Mouse (Mus musculus): Measurements from ENCODE around the gene Ctnnd1. TPM values are rescaled to one million over a fixed set of nuclear protein-coding genes. Genes with fewer than 3 reads are reported as not detected.
A peak's percentile ranks its signal among the peaks of the same experiment; 100 is the strongest.

Gene Ctnnd1
- polyA plus RNA-seq, 1 experiment from 2014 or later, result 38.2 TPM

DNA sequence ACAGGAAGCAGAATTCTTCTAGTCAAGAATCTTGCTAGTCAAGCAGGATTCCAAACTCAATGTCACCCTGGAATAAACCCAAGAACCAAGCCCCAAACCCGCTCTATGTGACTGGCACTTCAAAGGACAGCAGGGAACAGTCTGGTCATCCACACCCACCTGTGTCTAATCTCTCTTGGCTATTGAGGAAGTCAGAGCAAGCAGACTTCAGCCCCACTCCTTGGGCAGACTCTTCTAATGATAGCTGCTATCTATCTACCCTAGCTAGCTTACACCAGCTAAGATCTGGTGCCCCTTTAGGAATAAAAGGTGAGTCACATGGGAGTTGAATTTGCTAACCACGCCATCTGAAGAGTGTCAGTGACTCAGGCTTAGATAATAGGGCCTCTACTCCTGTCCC lies 31.7 kb downstream of the Ctnnd1 start:
- H3K27ac ChIP-seq (ENCODE audit: low read length), result peak overlapping the region; percentile 64
- no peak for DNase-seq (ENCODE audit: low spot score)
- TF ChIP-seq CTCF (IDR thresholded peaks at IDR 0.05) (no peak), EP300 (IDR thresholded peaks at IDR 0.05) (peak; percentile 26; the same call in 1 of the 2 replicates)
- WGBS, result 26% methylated on average over 2 of the region's 2 CpGs
- H3K4me2 ChIP-seq (replicated peaks; ENCODE audit: low read depth, low read length), result no peak overlapping the region
- peaks cover 19% of the 10 kb centered on the region for H3K4me1 ChIP-seq (ENCODE audit: insufficient read depth, low read depth, low read length)
- H3K9ac ChIP-seq (replicated peaks; ENCODE audit: low read depth), result 0 out of 2 replicates have a peak overlapping the region, but pooled peaks have one; percentile 4
- no peaks in the 10 kb centered on the region for H3K9me3 ChIP-seq (ENCODE audit: low read length)
- 0 out of 2 replicates have a peak, but pooled peaks have one; percentile 13 for ATAC-seq
- no peaks in the 10 kb centered on the region for H3K27me3 ChIP-seq (replicated peaks; ENCODE audit: insufficient read depth, low read length)
- H3K36me3 ChIP-seq (ENCODE audit: insufficient read depth, low read length), result peaks cover 40% of the 10 kb centered on the region
- H3K4me3 ChIP-seq (ENCODE audit: low read depth, low read length), result no peak overlapping the region

DNA sequence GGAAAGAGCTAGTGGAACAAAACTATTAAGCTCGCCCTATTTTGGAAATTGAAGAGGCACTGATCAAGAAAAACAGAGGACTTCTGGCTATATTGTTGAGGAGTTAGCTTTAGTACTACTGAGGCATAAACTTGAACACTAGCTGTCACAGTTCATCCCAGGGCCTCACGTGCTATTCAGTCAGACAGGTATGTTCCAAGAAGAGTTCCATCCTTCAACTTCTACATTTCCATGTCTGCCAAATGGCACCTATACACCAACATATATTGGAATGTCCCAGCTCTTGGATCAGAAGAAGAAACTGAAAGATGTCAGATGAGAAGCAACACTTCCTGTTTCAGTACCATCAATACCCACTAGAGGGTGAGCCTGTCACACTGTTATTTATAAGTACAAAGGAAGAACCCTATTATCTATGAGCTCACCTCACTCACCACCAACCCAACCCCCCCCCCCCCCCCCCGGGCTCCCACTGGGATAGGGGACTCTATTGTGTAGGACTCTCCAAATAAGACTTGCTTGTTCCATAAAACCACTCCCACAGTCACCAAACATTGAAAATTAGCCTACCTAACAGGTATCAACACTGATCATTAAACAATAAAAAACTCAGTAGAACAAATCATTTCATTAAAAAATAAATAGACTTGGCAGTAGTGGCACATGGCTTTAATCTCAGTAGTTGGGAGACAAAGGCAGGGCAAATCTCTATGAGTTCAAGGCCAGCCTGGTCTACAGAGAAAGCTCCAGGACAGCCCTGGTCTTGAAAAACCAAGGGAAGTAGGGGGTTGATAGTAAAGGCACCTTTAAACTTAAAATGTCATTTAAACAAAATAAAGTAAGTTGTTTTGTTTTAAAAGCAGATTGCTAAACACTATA lies 32.7 kb downstream of the Ctnnd1 start:
- TF ChIP-seq CTCF (IDR thresholded peaks at IDR 0.05) (peak; percentile 84), EP300 (IDR thresholded peaks at IDR 0.05) (no peak)
- peak; percentile 80 for DNase-seq (ENCODE audit: low spot score)
- 66% methylated on average over 3 of the region's 3 CpGs for WGBS
- H3K27me3 ChIP-seq (replicated peaks; ENCODE audit: insufficient read depth, low read length), result no peaks in the 10 kb centered on the region
- ATAC-seq, result peak; percentile 65
- H3K4me1 ChIP-seq (ENCODE audit: insufficient read depth, low read depth, low read length), result peaks cover 11% of the 10 kb centered on the region; the same call in 1 of the 2 replicates
- H3K9me3 ChIP-seq (ENCODE audit: low read length), result no peaks in the 10 kb centered on the region
- no peak overlapping the region for H3K9ac ChIP-seq (replicated peaks; ENCODE audit: low read depth)
- H3K36me3 ChIP-seq (ENCODE audit: insufficient read depth, low read length), result peaks cover 49% of the 10 kb centered on the region
- H3K4me2 ChIP-seq (replicated peaks; ENCODE audit: low read depth, low read length), result no peak overlapping the region
- H3K4me3 ChIP-seq (ENCODE audit: low read depth, low read length), result no peak overlapping the region
- peak overlapping the region; percentile 64; the same call in 1 of the 2 replicates for H3K27ac ChIP-seq (ENCODE audit: low read length)

DNA sequence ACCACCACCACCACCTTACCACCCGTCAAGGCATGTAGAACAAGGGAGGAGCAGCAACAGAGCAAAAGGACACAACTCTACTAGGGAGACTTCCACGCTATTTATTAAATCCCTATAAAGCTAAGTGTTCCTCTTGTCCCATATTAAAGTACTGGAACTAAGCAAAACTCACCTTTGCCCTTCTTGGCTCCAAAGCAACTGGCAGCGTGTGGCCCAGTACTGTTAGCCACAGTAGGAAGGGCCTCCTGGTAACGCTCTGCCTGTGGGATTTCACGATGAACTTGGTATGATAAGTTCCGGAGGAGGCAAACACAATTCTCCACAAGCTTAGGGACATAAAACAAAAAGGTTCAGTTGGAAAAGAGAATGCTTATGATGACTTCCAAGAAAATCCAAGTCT lies 37.8 kb downstream of the Ctnnd1 start:
- TF ChIP-seq EP300 (IDR thresholded peaks at IDR 0.05) (no peak), CTCF (IDR thresholded peaks at IDR 0.05) (no peak)

DNA sequence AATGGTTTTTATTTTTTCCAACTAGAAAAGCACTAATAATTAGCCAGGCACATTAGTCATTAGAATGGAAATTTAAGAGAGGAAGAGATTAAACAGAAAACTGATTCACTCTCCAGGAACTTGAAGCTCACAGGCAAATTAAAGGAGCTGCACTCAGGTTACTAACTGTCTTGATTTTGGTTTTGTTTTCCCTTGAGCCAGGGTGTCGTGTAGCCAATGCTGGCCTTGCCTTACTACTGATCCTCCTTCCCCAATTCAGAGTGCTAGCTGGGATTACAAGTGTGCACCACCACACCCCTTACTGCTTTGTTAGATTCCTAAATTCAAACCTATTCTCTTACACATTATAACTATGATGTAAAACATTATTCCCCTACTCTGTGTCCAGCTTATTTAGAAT lies 42.7 kb downstream of the Ctnnd1 start:
- WGBS, result 89% methylated on average over 1 of the region's 1 CpGs
- H3K4me2 ChIP-seq (replicated peaks; ENCODE audit: low read depth, low read length), result no peak overlapping the region
- ATAC-seq, result no peak
- H3K27ac ChIP-seq (ENCODE audit: low read length), result no peak overlapping the region
- no peak overlapping the region for H3K9ac ChIP-seq (replicated peaks; ENCODE audit: low read depth)
- no peaks in the 10 kb centered on the region for H3K27me3 ChIP-seq (replicated peaks; ENCODE audit: insufficient read depth, low read length)
- TF ChIP-seq CTCF (IDR thresholded peaks at IDR 0.05) (no peak), EP300 (IDR thresholded peaks at IDR 0.05) (no peak)
- no peaks in the 10 kb centered on the region for H3K4me1 ChIP-seq (ENCODE audit: insufficient read depth, low read depth, low read length)
- no peak overlapping the region for H3K4me3 ChIP-seq (ENCODE audit: low read depth, low read length)
- peaks cover 66% of the 10 kb centered on the region for H3K36me3 ChIP-seq (ENCODE audit: insufficient read depth, low read length)
- peak; percentile 3 for DNase-seq (ENCODE audit: low spot score)
- no peaks in the 10 kb centered on the region for H3K9me3 ChIP-seq (ENCODE audit: low read length)

More for the DNA sequence above, 37.8 kb downstream of the Ctnnd1 start:
- Histone ChIP-seq H3K36me3 (ENCODE audit: insufficient read depth, low read length) (peaks cover 80% of the 10 kb centered on the region), H3K27me3 (replicated peaks; ENCODE audit: insufficient read depth, low read length) (no peaks in the 10 kb centered on the region), H3K9ac (replicated peaks; ENCODE audit: low read depth) (no peak overlapping the region), H3K27ac (ENCODE audit: low read length) (no peak overlapping the region), H3K4me3 (ENCODE audit: low read depth, low read length) (no peak overlapping the region), H3K4me2 (replicated peaks; ENCODE audit: low read depth, low read length) (no peak overlapping the region), H3K9me3 (ENCODE audit: low read length) (no peaks in the 10 kb centered on the region), H3K4me1 (ENCODE audit: insufficient read depth, low read depth, low read length) (no peaks in the 10 kb centered on the region)
- 95% methylated on average over 6 of the region's 6 CpGs for WGBS
- ATAC-seq (no peak), DNase-seq (ENCODE audit: low spot score) (no peak)

DNA sequence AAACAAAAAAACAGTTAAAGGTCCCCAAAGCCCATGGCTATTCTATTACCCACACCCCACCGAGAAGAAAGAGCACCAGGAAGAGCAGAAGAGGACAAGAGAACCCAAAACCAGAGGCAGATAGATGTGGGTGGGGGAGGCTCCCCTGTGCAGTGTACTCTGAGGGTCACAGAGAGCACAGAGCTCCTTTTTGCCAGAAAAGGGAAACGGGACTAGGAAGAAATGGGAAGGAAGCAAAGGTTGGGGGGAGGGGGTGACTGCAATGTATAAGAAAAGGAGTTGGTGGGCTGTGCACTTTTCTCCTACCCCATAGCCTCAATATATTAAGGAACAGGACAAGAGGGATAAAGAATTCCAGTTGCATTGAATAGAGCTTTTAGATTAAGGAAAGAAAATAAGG lies 49.6 kb downstream of the Ctnnd1 start:
- Histone ChIP-seq H3K27me3 (replicated peaks; ENCODE audit: insufficient read depth, low read length) (no peaks in the 10 kb centered on the region), H3K4me3 (ENCODE audit: low read depth, low read length) (no peak overlapping the region), H3K4me2 (replicated peaks; ENCODE audit: low read depth, low read length) (no peak overlapping the region), H3K4me1 (ENCODE audit: insufficient read depth, low read depth, low read length) (0 out of 2 replicates have a peak, but pooled peaks cover 2% of the 10 kb centered on the region), H3K27ac (ENCODE audit: low read length) (no peak overlapping the region), H3K36me3 (ENCODE audit: insufficient read depth, low read length) (peaks cover 25% of the 10 kb centered on the region; the same call in 1 of the 2 replicates), H3K9ac (replicated peaks; ENCODE audit: low read depth) (no peak overlapping the region), H3K9me3 (ENCODE audit: low read length) (no peaks in the 10 kb centered on the region)
- 59% methylated on average over 2 of the region's 2 CpGs for WGBS
- TF ChIP-seq EP300 (IDR thresholded peaks at IDR 0.05) (no peak), CTCF (IDR thresholded peaks at IDR 0.05) (no peak)
- ATAC-seq, result no peak
- no peak for DNase-seq (ENCODE audit: low spot score)

DNA sequence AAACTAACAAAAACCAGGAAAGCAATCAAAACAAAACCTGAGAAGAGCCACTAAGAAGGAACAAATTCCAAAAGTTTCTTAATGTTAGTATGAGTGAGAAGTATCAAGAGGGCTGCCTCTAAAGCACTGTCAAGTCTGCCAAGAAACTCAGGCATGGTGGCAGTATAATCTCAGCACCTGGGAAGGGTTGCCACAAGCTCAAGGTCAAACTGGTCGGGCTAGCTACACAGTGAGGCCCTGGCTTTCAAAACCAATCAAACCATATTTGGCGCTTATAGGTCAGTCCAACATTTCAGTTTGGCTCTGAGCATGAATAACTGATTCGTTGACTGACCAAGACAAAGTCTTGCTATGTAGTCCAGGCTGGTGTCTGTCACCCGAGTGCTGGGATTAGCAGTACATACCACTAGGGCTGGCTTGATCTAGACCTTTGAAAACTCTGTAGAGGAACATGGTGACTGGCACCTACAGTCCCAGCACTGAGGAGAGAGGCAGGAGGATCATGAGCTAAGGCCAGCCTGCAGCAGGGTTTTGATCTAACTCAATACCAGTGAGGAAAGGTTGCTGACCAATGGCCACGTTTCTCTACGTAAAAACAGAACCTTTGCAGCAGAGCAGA lies 51.2 kb downstream of the Ctnnd1 start:
- 0 out of 2 replicates have a peak, but pooled peaks cover 2% of the 10 kb centered on the region for H3K4me1 ChIP-seq (ENCODE audit: insufficient read depth, low read depth, low read length)
- 85% methylated on average over 6 of the region's 6 CpGs for WGBS
- ATAC-seq (no peak; the same call in 1 of the 2 replicates), DNase-seq (ENCODE audit: low spot score) (no peak)
- no peaks in the 10 kb centered on the region for H3K27me3 ChIP-seq (replicated peaks; ENCODE audit: insufficient read depth, low read length)
- no peak overlapping the region for H3K27ac ChIP-seq (ENCODE audit: low read length)
- TF ChIP-seq CTCF (IDR thresholded peaks at IDR 0.05), result no peak
- TF ChIP-seq EP300 (IDR thresholded peaks at IDR 0.05), result no peak
- peaks cover 25% of the 10 kb centered on the region; the same call in 1 of the 2 replicates for H3K36me3 ChIP-seq (ENCODE audit: insufficient read depth, low read length)
- H3K9me3 ChIP-seq (ENCODE audit: low read length), result no peaks in the 10 kb centered on the region
- H3K9ac ChIP-seq (replicated peaks; ENCODE audit: low read depth), result no peak overlapping the region
- no peak overlapping the region for H3K4me2 ChIP-seq (replicated peaks; ENCODE audit: low read depth, low read length)
- no peak overlapping the region for H3K4me3 ChIP-seq (ENCODE audit: low read depth, low read length)

Data from lung, postnatal 0 days (tissue).